Mouse (Mus musculus) hindbrain, embryonic 11.5 days (tissue): ENCODE results near the gene Lsm2. TPM values are rescaled to one million over a fixed set of nuclear protein-coding genes. Genes with fewer than 3 reads are reported as not detected.

ENCODE experiments used
- ATAC-seq: fragments of 200-750 bp; cut with Nextera tagmentation; 2 replicates; pipeline ENCODE4 v1.8.0; 2017; ENCODE audit warnings: mild to moderate bottlenecking, moderate TSS enrichment, moderate library complexity; ENCODE audit not compliant: low FRiP score
- DNase-seq: peaks from one replicate; pipeline ENCODE4 v3.0.0-alpha.2; 2015; ENCODE audit warnings: low spot score
- H3K27ac ChIP-seq: fragments of 300-500 bp; sonication (generic); 2 replicates; pipeline ENCODE4 v1.5.1; 2014; ENCODE audit warnings: mild to moderate bottlenecking, low read depth, low read length
- H3K27me3 ChIP-seq: fragments of 300-500 bp; sonication (generic); 2 replicates; pipeline ENCODE4 v1.6.1; 2014; ENCODE audit warnings: mild to moderate bottlenecking, low read length, moderate library complexity, mixed read lengths; ENCODE audit not compliant: control insufficient read depth, insufficient read depth
- H3K36me3 ChIP-seq: fragments of 300-500 bp; sonication (generic); 2 replicates; pipeline ENCODE4 v1.6.1; 2014; ENCODE audit warnings: mild to moderate bottlenecking, low read length, moderate library complexity, mixed read lengths; ENCODE audit not compliant: control insufficient read depth, insufficient read depth
- H3K4me1 ChIP-seq: fragments of 300-500 bp; sonication (generic); replicated peaks from 2 replicates; pipeline ENCODE4 v1.6.1; 2014; ENCODE audit warnings: low read length, mixed read lengths; ENCODE audit not compliant: control insufficient read depth, insufficient read depth
- H3K4me2 ChIP-seq: fragments of 300-500 bp; sonication (generic); replicated peaks from 2 replicates; pipeline ENCODE4 v1.6.1; 2014; ENCODE audit warnings: mild to moderate bottlenecking, low read depth, low read length
- H3K4me3 ChIP-seq: fragments of 300-500 bp; sonication (generic); 2 replicates; pipeline ENCODE4 v1.5.1; 2014; ENCODE audit warnings: low read depth, low read length
- H3K9ac ChIP-seq: fragments of 300-500 bp; sonication (generic); 2 replicates; pipeline ENCODE4 v1.6.1; 2014; ENCODE audit warnings: low read depth, low read length
- H3K9me3 ChIP-seq: fragments of 300-500 bp; sonication (generic); 2 replicates; pipeline ENCODE4 v1.6.1; 2016; ENCODE audit warnings: low read length; ENCODE audit not compliant: control insufficient read depth
- WGBS: fragments of 180-500 bp; shearing (Covaris S2); extraction: QIAGEN DNeasy Blood & Tissue Kit; methylation state at CpG from one replicate; pipeline ENCODE4 v1.1.7; 2014; 5-methylcytosine and 5-hydroxymethylcytosine counted together
- polyA plus RNA-seq: library from polyadenylated mRNA; unstranded; fragments of >200 nt; fragmentation: Nextera tagmentation; extraction: Ambion mirVana; gene quantifications from 2 replicates; pipeline ENCODE4 v1.2.1, GENCODE M21; 2014

Gene Lsm2
- 188 and 207 TPM in 2 replicates for polyA plus RNA-seq

DNA sequence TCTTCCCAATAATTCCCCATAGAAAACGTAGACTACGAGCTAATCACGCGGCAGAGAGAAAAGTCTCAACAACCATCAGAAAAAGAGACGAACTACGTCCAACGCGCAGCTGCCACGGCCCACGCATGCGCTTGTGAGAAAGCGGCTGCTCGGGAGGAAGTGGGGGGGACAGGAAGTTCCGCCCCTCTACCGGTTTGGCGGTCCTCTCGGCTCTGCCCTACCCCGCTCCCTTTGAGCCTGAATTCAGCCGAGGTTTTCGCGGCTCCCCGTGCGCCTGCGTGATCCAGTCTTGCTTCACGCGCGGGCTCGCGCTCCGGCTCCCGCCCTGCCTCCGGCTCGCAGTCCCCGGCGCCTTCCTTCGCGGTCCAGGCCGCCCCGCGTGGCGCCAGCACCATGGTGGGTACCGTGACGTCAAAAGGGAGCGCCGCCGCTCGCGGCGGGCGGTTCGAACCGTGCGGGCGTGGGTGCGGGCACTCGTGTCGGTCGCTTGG is at the start of gene Lsm2:
TSS of gene Lsm2 (plus strand) at position 173 of the 491 bp plus-strand sequence.
- peak within 1 kb of the TSS; percentile 60 for H3K4me3 ChIP-seq

DNA sequence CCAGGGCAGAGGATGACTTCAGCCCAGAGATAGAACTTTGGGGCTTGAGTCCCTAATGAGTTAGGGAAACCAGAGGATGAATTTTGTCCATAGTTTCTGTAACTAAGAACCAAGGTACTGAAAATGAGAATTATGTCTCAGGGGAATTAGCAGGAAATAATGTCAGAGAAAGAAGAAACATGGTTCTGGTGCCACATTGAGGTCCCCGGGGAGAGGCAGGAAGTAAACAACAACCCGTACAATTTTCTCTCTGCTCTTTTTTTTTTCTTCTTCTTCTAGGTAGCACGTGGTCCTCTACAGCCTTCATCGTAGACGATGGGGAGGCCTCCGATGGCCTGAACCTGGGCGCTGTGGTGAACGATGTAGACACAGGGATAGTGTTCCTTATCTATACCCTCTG is 49.4 kb upstream of the Lsm2 start:
- 0 out of 2 replicates have a peak, but pooled peaks cover 3% of the 10 kb centered on the region for H3K4me1 ChIP-seq
- no peak overlapping the region for H3K27ac ChIP-seq
- DNase-seq (no peak), ATAC-seq (no peak)
- no peaks in the 10 kb centered on the region for H3K27me3 ChIP-seq
- no peak overlapping the region for H3K9ac ChIP-seq
- peak overlapping the region; percentile 93 for H3K4me2 ChIP-seq
- WGBS, result 91% methylated on average over 8 of the region's 8 CpGs
- H3K9me3 ChIP-seq, result no peaks in the 10 kb centered on the region
- H3K36me3 ChIP-seq, result no peaks in the 10 kb centered on the region
- peak overlapping the region; percentile 69; the same call in 1 of the 2 replicates for H3K4me3 ChIP-seq

More for the DNA sequence above, at the start of gene Lsm2:
- H3K27ac ChIP-seq, result peak within 1 kb of the TSS; percentile 96
- H3K27me3 ChIP-seq, result no peaks in the 10 kb centered on the region
- under 1% methylated on average over 58 of the region's 58 CpGs for WGBS
- ATAC-seq (peak; percentile 91), DNase-seq (peak; percentile 93)
- H3K9ac ChIP-seq, result peak within 1 kb of the TSS; percentile 94
- H3K4me2 ChIP-seq, result peak within 1 kb of the TSS; percentile 88
- H3K4me1 ChIP-seq, result peaks cover 4% of the 10 kb centered on the region
- no peaks in the 10 kb centered on the region for H3K9me3 ChIP-seq
- H3K36me3 ChIP-seq, result peaks cover 4% of the 10 kb centered on the region

DNA sequence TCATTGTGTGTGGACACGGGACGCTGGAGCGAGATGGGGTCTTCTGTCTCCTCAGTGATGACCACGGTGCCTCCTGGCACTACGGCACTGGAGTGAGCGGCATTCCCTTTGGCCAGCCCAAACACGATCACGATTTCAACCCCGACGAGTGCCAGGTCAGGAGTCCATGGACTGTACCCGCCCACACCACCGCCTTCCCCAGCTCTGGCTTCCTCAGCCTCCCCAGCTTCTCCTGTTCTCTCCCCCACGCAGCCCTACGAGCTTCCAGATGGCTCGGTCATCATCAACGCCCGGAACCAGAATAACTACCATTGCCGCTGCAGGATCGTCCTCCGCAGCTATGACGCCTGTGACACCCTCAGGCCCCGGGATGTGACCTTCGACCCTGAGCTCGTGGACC is 47.6 kb upstream of the Lsm2 start:
- WGBS, result 74% methylated on average over 23 of the region's 24 CpGs
- no peak overlapping the region for H3K4me3 ChIP-seq
- ATAC-seq (no peak), DNase-seq (no peak)
- H3K36me3 ChIP-seq, result no peaks in the 10 kb centered on the region
- H3K27ac ChIP-seq, result no peak overlapping the region
- no peaks in the 10 kb centered on the region for H3K9me3 ChIP-seq
- no peaks in the 10 kb centered on the region for H3K27me3 ChIP-seq
- no peak overlapping the region for H3K4me2 ChIP-seq
- H3K9ac ChIP-seq, result no peak overlapping the region
- H3K4me1 ChIP-seq, result 0 out of 2 replicates have a peak, but pooled peaks cover 3% of the 10 kb centered on the region

DNA sequence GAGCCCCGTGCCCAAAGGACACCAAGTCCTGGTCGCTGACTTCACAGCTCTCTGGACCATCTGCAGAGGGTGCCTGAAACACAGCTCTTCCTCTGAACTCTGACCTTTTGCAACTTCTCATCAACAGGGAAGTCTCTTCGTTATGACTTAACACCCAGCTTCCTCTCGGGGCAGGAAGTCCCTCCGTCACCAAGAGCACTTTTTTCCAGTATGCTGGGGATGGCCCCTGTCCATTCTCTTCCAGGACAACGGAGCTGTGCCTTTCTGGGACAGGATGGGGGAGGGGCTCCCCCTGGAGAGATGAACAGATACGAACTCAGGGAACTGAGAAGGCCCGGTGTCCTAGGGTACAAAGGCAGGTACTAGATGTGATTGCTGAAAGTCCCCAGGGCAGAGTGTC is 46.8 kb upstream of the Lsm2 start:
- Histone ChIP-seq H3K4me3 (no peak overlapping the region), H3K4me1 (0 out of 2 replicates have a peak, but pooled peaks cover 3% of the 10 kb centered on the region), H3K27ac (no peak overlapping the region), H3K9ac (no peak overlapping the region), H3K9me3 (no peaks in the 10 kb centered on the region), H3K4me2 (no peak overlapping the region), H3K36me3 (no peaks in the 10 kb centered on the region), H3K27me3 (no peaks in the 10 kb centered on the region)
- DNase-seq, result no peak
- no peak for ATAC-seq
- 47% methylated on average over 8 of the region's 8 CpGs for WGBS

DNA sequence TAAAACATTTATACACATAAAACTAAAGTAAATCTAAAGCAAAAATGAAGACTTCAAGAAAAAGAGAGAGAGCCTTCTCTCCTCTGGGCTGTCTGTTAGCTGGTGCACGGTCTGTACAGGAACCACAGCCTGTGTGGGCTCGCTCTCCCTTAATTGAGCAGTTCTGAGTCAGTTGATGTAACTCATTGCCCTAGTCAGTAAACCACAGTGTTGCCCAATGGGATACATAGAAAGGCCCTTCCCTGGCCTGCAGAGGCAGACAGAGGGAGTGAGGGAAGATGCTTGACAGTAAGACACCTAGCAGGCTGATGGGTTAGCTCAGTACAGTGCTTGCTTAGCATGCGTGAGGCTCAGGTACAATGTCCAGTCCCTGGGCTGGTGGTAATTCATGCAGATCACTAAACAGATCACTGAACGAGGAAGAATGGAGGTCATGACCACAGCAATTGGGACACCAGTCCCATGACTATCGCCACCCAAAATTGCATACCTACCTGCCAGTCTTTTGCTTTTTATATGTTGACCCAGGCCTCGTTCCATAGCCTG is 43.6 kb upstream of the Lsm2 start:
- Histone ChIP-seq H3K27ac (no peak overlapping the region), H3K4me3 (no peak overlapping the region), H3K4me1 (no peaks in the 10 kb centered on the region), H3K27me3 (no peaks in the 10 kb centered on the region), H3K4me2 (no peak overlapping the region), H3K9me3 (no peaks in the 10 kb centered on the region), H3K36me3 (no peaks in the 10 kb centered on the region), H3K9ac (no peak overlapping the region)
- no peak for ATAC-seq
- no peak for DNase-seq
- 90% methylated on average over 6 of the region's 6 CpGs for WGBS

DNA sequence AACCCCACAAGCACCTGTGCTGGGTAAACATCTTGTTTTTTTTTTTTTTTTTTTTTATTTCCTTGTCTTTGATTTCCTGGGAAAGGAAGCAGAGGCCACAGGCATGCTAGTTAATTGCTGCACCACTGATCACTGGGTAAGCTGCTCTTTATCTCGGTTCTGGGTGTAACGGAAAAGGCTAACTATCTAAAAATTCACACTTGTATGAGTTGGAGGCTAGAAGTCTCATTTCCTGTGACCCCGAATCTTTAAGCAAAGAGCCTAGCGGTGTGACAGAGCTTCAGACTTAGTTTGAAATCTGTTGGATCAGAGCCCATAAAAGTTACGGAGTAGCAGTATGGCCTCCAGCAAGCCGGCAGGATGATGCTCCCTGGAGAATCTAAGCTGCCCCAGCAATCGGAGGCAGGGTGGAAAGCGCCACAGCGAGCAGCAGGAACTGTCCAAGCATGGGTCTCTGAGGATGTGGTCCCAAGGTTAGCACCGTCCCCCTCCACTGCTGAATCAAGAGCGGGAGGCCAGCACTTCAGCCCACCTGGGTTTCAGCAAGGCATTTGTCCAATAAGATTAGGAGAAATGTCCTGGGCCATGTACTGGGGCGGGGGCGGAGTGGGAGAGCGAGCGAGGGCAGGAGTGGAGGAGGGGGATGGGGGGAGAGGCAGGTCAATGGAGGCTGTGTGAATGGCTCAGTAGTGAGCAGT is 40.2 kb upstream of the Lsm2 start:
- no peaks in the 10 kb centered on the region for H3K4me1 ChIP-seq
- H3K36me3 ChIP-seq, result no peaks in the 10 kb centered on the region
- DNase-seq, result peak; percentile 30
- 15% methylated on average over 15 of the region's 15 CpGs for WGBS
- no peaks in the 10 kb centered on the region for H3K27me3 ChIP-seq
- H3K9ac ChIP-seq, result no peak overlapping the region; the same call in 1 of the 2 replicates
- no peaks in the 10 kb centered on the region for H3K9me3 ChIP-seq
- no peak for ATAC-seq
- peak overlapping the region; percentile 22 for H3K4me2 ChIP-seq
- no peak overlapping the region for H3K27ac ChIP-seq
- H3K4me3 ChIP-seq, result no peak overlapping the region

DNA sequence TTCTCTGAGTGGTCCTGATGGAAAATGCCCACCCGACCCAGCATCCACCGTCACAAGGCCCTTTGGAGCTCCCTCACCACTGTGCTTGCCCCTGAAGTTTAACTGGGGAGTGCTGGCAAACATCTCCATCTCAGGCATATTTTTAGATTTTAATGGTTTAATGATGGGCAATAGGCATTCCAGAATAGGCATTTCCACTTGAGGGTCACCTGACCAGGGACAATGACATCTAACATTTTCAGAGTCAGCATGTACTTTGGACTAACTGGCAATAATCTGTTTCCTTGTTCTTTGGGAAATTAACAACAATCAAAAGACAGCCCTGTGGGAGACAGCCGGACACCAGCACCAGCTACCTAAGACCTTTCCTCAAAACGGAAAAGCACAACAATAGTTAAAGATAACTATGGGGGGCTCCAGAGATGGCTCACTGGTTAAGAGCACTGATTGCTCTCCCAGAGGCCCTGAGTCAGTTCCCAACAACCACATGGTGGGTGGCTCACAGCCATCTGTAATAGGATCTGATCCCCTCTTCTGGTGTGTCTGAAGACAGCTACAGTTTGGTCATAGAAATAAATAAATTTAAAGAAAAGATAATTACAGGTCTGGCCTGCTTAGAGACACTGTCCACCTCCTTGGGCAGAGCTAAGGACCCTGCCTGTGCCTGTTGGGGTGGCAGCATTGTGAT is 38.4 kb upstream of the Lsm2 start:
- H3K9me3 ChIP-seq, result no peaks in the 10 kb centered on the region
- H3K27ac ChIP-seq, result no peak overlapping the region
- WGBS, result 83% methylated on average over 4 of the region's 4 CpGs
- DNase-seq (no peak), ATAC-seq (no peak)
- H3K9ac ChIP-seq, result no peak overlapping the region
- H3K27me3 ChIP-seq, result no peaks in the 10 kb centered on the region
- no peak overlapping the region for H3K4me2 ChIP-seq
- H3K4me3 ChIP-seq, result no peak overlapping the region
- H3K36me3 ChIP-seq, result no peaks in the 10 kb centered on the region
- H3K4me1 ChIP-seq, result no peaks in the 10 kb centered on the region

DNA sequence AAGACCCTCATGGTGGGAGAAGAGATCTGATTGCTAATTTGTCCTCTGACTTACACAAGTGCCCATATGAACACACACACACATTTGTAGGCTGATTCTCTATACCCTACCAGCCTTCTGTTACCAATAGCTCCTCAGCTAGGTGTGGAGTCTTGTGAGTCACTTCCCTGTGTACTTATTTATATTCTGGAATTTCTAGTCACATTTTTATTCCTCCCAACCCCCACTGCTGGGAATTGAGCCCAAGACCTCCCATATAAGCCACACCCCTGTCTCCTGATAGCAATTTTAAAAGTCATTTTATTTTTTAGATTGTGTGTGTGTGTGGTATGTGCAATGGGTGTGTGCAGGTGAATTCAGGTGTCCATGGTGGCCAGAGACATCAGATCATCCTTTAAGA is 37.3 kb upstream of the Lsm2 start:
- Histone ChIP-seq H3K36me3 (no peaks in the 10 kb centered on the region; the same call in 1 of the 2 replicates), H3K4me2 (no peak overlapping the region), H3K27ac (no peak overlapping the region), H3K4me1 (no peaks in the 10 kb centered on the region), H3K9me3 (no peaks in the 10 kb centered on the region), H3K9ac (no peak overlapping the region), H3K27me3 (no peaks in the 10 kb centered on the region), H3K4me3 (no peak overlapping the region)
- ATAC-seq (no peak), DNase-seq (no peak)
